Mouse (Mus musculus): ENCODE measurements around the gene Lamb1. TPM values are rescaled to one million over a fixed set of nuclear protein-coding genes. Genes with fewer than 3 reads are reported as not detected.

The Lamb1 gene
- polyA plus RNA-seq, 1 experiment from 2014 or later = 22.9 TPM

GRCm38 (mm10) chr12:31306075-31306675 is 41.1 kb downstream of the Lamb1 start:
- Histone ChIP-seq H3K4me2 (no peak overlapping the region), H3K36me3 (no peaks in the 10 kb centered on the region), H3K4me3 (no peak overlapping the region), H3K9ac (no peak overlapping the region), H3K4me1 (replicated peaks) (peaks cover 7% of the 10 kb centered on the region; the same call in 1 of the 2 replicates), H3K9me3 (no peaks in the 10 kb centered on the region), H3K27me3 (no peaks in the 10 kb centered on the region), H3K27ac (no peak overlapping the region)
- WGBS = 74% methylated on average over 5 of the region's 5 CpGs
- no peak for ATAC-seq (ENCODE audit: low FRiP score)

GRCm38 (mm10) chr12:31307011-31307410 is 42.0 kb downstream of the Lamb1 start:
- WGBS = 93% methylated on average over 8 of the region's 8 CpGs
- H3K27me3 ChIP-seq = no peaks in the 10 kb centered on the region
- H3K9ac ChIP-seq = no peak overlapping the region
- H3K36me3 ChIP-seq = no peaks in the 10 kb centered on the region
- ATAC-seq (ENCODE audit: low FRiP score) = no peak
- H3K4me1 ChIP-seq (replicated peaks) = peaks cover 7% of the 10 kb centered on the region; the same call in 1 of the 2 replicates
- H3K4me3 ChIP-seq = no peak overlapping the region
- no peak overlapping the region for H3K4me2 ChIP-seq
- no peak overlapping the region for H3K27ac ChIP-seq
- no peaks in the 10 kb centered on the region for H3K9me3 ChIP-seq

DNA sequence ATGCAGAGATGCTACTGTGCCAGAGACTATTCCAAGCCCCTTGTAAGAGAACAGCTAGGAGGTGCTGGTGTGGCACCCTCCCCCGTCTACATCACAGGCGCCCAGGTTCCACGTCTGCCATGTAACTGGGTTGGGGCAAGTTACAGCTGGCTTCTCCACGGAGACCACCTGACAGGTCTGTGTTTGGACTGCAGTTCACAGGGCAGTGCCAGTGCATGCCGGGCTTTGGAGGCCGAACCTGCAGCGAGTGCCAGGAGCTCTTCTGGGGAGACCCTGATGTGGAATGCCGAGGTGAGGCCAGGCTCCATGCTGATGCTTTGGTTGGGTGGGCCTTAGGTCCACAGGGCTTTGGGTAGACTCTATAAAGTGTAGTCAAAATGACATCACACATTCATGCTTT is 42.7 kb downstream of the Lamb1 start:
- Histone ChIP-seq H3K36me3 (no peaks in the 10 kb centered on the region), H3K9ac (no peak overlapping the region), H3K27ac (no peak overlapping the region), H3K4me1 (replicated peaks) (peaks cover 4% of the 10 kb centered on the region; the same call in 1 of the 2 replicates), H3K27me3 (no peaks in the 10 kb centered on the region), H3K4me2 (no peak overlapping the region), H3K4me3 (no peak overlapping the region), H3K9me3 (no peaks in the 10 kb centered on the region)
- WGBS = 96% methylated on average over 8 of the region's 8 CpGs
- ATAC-seq (ENCODE audit: low FRiP score) = no peak

- Histone ChIP-seq H3K9ac (no peak overlapping the region), H3K4me3 (no peak overlapping the region), H3K9me3 (no peaks in the 10 kb centered on the region), H3K4me1 (replicated peaks) (peaks cover 3% of the 10 kb centered on the region; the same call in 1 of the 2 replicates), H3K27ac (no peak overlapping the region), H3K36me3 (no peaks in the 10 kb centered on the region), H3K4me2 (no peak overlapping the region), H3K27me3 (no peaks in the 10 kb centered on the region)
- ATAC-seq (ENCODE audit: low FRiP score) = no peak
- WGBS = 23% methylated on average over 9 of the region's 9 CpGs
Measured at GRCm38 (mm10) chr12:31310687-31311086, 45.7 kb downstream of the Lamb1 start.

GRCm38 (mm10) chr12:31311671-31312265 is 46.7 kb downstream of the Lamb1 start:
- Histone ChIP-seq H3K36me3 (no peaks in the 10 kb centered on the region), H3K4me2 (no peak overlapping the region), H3K27me3 (no peaks in the 10 kb centered on the region), H3K4me3 (no peak overlapping the region), H3K27ac (no peak overlapping the region), H3K9ac (no peak overlapping the region), H3K9me3 (no peaks in the 10 kb centered on the region), H3K4me1 (replicated peaks) (peaks cover 3% of the 10 kb centered on the region; the same call in 1 of the 2 replicates)
- WGBS = 84% methylated on average over 9 of the region's 9 CpGs
- ATAC-seq (ENCODE audit: low FRiP score) = no peak

GRCm38 (mm10) chr12:31312281-31312680 is 47.2 kb downstream of the Lamb1 start:
- Histone ChIP-seq H3K27me3 (no peaks in the 10 kb centered on the region), H3K27ac (no peak overlapping the region), H3K9me3 (no peaks in the 10 kb centered on the region), H3K36me3 (no peaks in the 10 kb centered on the region), H3K4me3 (no peak overlapping the region), H3K4me1 (replicated peaks) (peaks cover 3% of the 10 kb centered on the region; the same call in 1 of the 2 replicates), H3K9ac (no peak overlapping the region), H3K4me2 (no peak overlapping the region)
- 94% methylated on average over 5 of the region's 5 CpGs for WGBS
- ATAC-seq (ENCODE audit: low FRiP score) = no peak

DNA sequence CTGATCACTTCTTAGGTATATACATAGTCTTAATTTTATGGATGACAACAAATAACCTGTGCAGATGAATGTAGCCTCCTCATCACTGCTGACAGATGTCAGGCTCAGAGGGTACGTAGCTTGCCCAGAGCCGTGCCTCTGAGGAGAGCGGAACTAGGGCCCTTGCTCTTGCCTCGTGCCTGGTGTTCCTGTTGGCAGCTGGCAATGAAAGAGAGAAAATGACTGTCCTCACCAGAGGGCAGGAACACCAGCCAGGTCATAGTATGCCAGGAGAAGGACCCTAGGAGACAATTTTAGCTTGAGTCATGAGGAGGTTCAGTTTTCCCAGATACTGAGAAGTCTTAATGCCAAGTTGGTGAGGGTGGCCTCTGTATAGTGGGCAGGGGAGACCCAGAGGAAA is 48.1 kb downstream of the Lamb1 start:
- H3K27ac ChIP-seq = no peak overlapping the region
- no peak overlapping the region for H3K4me2 ChIP-seq
- peaks cover 3% of the 10 kb centered on the region; the same call in 1 of the 2 replicates for H3K4me1 ChIP-seq (replicated peaks)
- H3K36me3 ChIP-seq = no peaks in the 10 kb centered on the region
- no peak for ATAC-seq (ENCODE audit: low FRiP score)
- no peaks in the 10 kb centered on the region for H3K9me3 ChIP-seq
- H3K4me3 ChIP-seq = no peak overlapping the region
- no peaks in the 10 kb centered on the region for H3K27me3 ChIP-seq
- H3K9ac ChIP-seq = no peak overlapping the region
- WGBS = 97% methylated on average over 4 of the region's 4 CpGs

GRCm38 (mm10) chr12:31314310-31314709 is 49.3 kb downstream of the Lamb1 start:
- H3K4me3 ChIP-seq = no peak overlapping the region
- ATAC-seq (ENCODE audit: low FRiP score) = no peak
- no peaks in the 10 kb centered on the region for H3K9me3 ChIP-seq
- no peak overlapping the region for H3K4me2 ChIP-seq
- 96% methylated on average over 7 of the region's 7 CpGs for WGBS
- H3K27ac ChIP-seq = no peak overlapping the region
- H3K27me3 ChIP-seq = no peaks in the 10 kb centered on the region
- H3K36me3 ChIP-seq = no peaks in the 10 kb centered on the region
- no peak overlapping the region for H3K9ac ChIP-seq
- H3K4me1 ChIP-seq (replicated peaks) = peaks cover 3% of the 10 kb centered on the region; the same call in 1 of the 2 replicates

DNA sequence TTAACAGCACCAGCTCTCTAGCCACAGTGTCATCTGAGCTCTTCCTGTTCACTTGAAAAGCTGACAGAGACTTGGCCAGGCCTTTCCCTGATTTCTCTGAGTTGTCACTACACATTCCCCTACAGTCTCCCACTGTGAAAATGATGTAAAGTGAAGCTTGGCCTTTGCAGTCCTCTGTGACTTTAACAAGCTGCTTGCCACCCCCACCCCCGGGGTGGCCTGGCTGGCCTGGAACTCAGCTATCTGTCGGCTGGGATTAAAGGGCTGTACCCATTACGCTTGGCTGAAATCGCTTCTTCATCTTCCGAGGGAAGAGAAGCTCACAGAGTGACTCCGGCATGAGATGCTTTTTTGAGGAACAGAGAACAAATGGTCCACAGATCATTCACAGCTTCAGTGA is 50.9 kb downstream of the Lamb1 start:
- no peak overlapping the region for H3K9ac ChIP-seq
- ATAC-seq (ENCODE audit: low FRiP score) = no peak
- no peaks in the 10 kb centered on the region for H3K36me3 ChIP-seq
- H3K4me2 ChIP-seq = no peak overlapping the region
- H3K4me3 ChIP-seq = no peak overlapping the region
- no peaks in the 10 kb centered on the region for H3K27me3 ChIP-seq
- H3K4me1 ChIP-seq (replicated peaks) = no peaks in the 10 kb centered on the region
- no peak overlapping the region for H3K27ac ChIP-seq
- H3K9me3 ChIP-seq = no peaks in the 10 kb centered on the region
- 78% methylated on average over 6 of the region's 6 CpGs for WGBS

- Histone ChIP-seq H3K27me3 (no peaks in the 10 kb centered on the region), H3K36me3 (no peaks in the 10 kb centered on the region), H3K27ac (no peak overlapping the region), H3K9ac (no peak overlapping the region), H3K4me2 (no peak overlapping the region), H3K4me3 (no peak overlapping the region), H3K9me3 (no peaks in the 10 kb centered on the region), H3K4me1 (replicated peaks) (no peaks in the 10 kb centered on the region)
- ATAC-seq (ENCODE audit: low FRiP score) = 0 out of 2 replicates have a peak, but pooled peaks have one; percentile 39
- WGBS = 92% methylated on average over 7 of the region's 7 CpGs
Measured at GRCm38 (mm10) chr12:31317670-31318408, 52.8 kb downstream of the Lamb1 start.

GRCm38 (mm10) chr12:31318409-31318963 is 53.5 kb downstream of the Lamb1 start:
- Histone ChIP-seq H3K4me2 (no peak overlapping the region), H3K9ac (no peak overlapping the region), H3K9me3 (no peaks in the 10 kb centered on the region), H3K36me3 (no peaks in the 10 kb centered on the region), H3K4me1 (replicated peaks) (no peaks in the 10 kb centered on the region), H3K27ac (no peak overlapping the region), H3K4me3 (no peak overlapping the region), H3K27me3 (no peaks in the 10 kb centered on the region)
- 80% methylated on average over 10 of the region's 10 CpGs for WGBS
- peak; percentile 59; the same call in 1 of the 2 replicates for ATAC-seq (ENCODE audit: low FRiP score)

DNA sequence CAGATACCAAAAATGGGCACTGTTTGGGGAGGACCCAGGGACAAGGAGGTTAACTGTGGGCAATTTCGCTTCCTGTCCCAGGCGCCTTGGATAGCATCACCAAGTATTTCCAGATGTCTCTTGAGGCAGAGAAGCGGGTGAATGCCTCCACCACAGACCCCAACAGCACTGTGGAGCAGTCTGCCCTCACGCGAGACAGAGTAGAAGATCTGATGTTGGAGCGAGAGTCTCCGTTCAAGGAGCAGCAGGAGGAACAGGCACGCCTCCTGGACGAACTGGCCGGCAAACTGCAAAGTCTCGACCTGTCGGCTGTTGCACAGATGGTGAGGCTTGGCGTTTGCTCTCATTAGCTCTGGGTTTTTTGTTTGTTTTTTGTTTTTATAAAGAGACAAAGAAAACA is 55.8 kb downstream of the Lamb1 start:
- WGBS = 77% methylated on average over 13 of the region's 13 CpGs
- H3K4me1 ChIP-seq (replicated peaks) = no peaks in the 10 kb centered on the region
- ATAC-seq (ENCODE audit: low FRiP score) = no peak
- H3K9me3 ChIP-seq = no peaks in the 10 kb centered on the region
- H3K27me3 ChIP-seq = no peaks in the 10 kb centered on the region
- H3K4me2 ChIP-seq = no peak overlapping the region
- H3K36me3 ChIP-seq = peaks cover 2% of the 10 kb centered on the region; the same call in 1 of the 2 replicates
- no peak overlapping the region for H3K9ac ChIP-seq
- H3K27ac ChIP-seq = no peak overlapping the region
- no peak overlapping the region for H3K4me3 ChIP-seq
